Mouse (Mus musculus) liver, embryonic 12.5 days (tissue): ENCODE data around the gene Gphn. TPM values are rescaled to one million over a fixed set of nuclear protein-coding genes. Genes with fewer than 3 reads are reported as not detected.
A peak's percentile ranks its signal among the peaks of the same experiment; 100 is the strongest.

ENCODE experiments used
- ATAC-seq: fragments of 200-750 bp; cut with Nextera tagmentation; 2 replicates; pipeline ENCODE4 v1.8.0; 2017; ENCODE audit warnings: moderate number of reproducible peaks, mild to moderate bottlenecking, moderate library complexity
- H3K27ac ChIP-seq: fragments of 300-500 bp; sonication (generic); 2 replicates; pipeline ENCODE4 v1.5.1; 2016; ENCODE audit warnings: mild to moderate bottlenecking
- H3K27me3 ChIP-seq: fragments of 300-500 bp; sonication (generic); replicated peaks from 2 replicates; pipeline ENCODE4 v1.6.1; 2016; ENCODE audit warnings: mild to moderate bottlenecking, moderate library complexity
- H3K36me3 ChIP-seq: fragments of 300-500 bp; sonication (generic); 2 replicates; pipeline ENCODE4 v1.6.1; 2016; ENCODE audit warnings: mild to moderate bottlenecking, moderate library complexity
- H3K4me1 ChIP-seq: fragments of 300-500 bp; sonication (generic); 2 replicates; pipeline ENCODE4 v1.6.1; 2016
- H3K4me2 ChIP-seq: fragments of 300-500 bp; sonication (generic); 2 replicates; pipeline ENCODE4 v1.6.1; 2016; ENCODE audit warnings: mild to moderate bottlenecking, moderate library complexity
- H3K4me3 ChIP-seq: fragments of 300-500 bp; sonication (generic); 2 replicates; pipeline ENCODE4 v1.5.1; 2016; ENCODE audit warnings: mild to moderate bottlenecking, moderate library complexity
- H3K9ac ChIP-seq: fragments of 300-500 bp; sonication (generic); 2 replicates; pipeline ENCODE4 v1.6.1; 2016; ENCODE audit warnings: mild to moderate bottlenecking, moderate library complexity
- H3K9me3 ChIP-seq: fragments of 300-500 bp; sonication (generic); replicated peaks from 2 replicates; pipeline ENCODE4 v1.6.1; 2016; ENCODE audit warnings: mild to moderate bottlenecking, moderate library complexity
- WGBS: fragments of 180-500 bp; shearing (Covaris S2); methylation state at CpG from one replicate; pipeline ENCODE4 v1.1.7; 2016; ENCODE audit not compliant: insufficient replicate concordance; 5-methylcytosine and 5-hydroxymethylcytosine counted together
- polyA plus RNA-seq: library from polyadenylated mRNA; unstranded; fragments of >200 nt; fragmentation: Nextera tagmentation; extraction: Ambion mirVana; gene quantifications from 2 replicates; pipeline ENCODE4 v1.2.1, GENCODE M21; 2016

The Gphn gene
- polyA plus RNA-seq, 1 experiment from 2014 or later, result 7.0 TPM

DNA sequence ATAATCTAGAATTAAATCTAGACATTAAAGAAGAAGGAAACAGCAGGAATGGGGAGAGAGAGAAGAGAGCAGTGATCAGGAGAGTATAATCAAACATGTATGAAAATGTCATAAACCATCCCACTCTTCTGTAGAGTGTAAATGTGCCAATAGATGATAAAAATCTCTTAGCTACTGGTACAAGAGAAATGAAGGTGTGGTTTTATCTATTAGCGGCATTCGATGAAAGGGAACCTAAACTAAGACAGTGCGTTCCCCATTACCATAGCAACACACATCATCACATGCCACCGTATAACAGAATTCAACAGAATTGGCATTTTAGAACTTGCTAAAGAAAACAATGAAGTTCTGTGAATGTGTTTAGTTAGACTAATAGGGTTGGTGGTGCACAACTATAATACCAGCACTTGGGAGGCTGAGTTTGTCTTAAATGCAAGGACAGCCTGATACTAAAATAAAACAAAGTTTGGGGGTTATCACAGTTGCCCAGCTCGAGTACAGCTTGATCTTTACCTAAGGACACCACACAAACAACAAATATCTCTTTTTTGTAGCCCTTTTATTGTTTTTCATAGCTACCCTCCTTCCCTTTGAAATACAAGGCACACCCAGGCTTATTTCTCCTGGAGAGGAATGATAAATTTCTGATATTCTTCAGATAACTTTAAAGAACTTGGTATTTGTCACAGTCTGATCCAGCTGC lies 452.1 kb downstream of the Gphn start:
- H3K4me1 ChIP-seq, result 0 out of 2 replicates have a peak, but pooled peaks cover 8% of the 10 kb centered on the region
- ATAC-seq, result peak; percentile 62; the same call in 1 of the 2 replicates
- no peak overlapping the region for H3K4me3 ChIP-seq
- no peak overlapping the region for H3K27ac ChIP-seq
- H3K27me3 ChIP-seq, result no peaks in the 10 kb centered on the region
- no peak overlapping the region for H3K9ac ChIP-seq
- no peaks in the 10 kb centered on the region for H3K9me3 ChIP-seq
- no peaks in the 10 kb centered on the region for H3K36me3 ChIP-seq
- no peak overlapping the region for H3K4me2 ChIP-seq
- 70% methylated on average over 5 of the region's 5 CpGs for WGBS

GRCm38 (mm10) chr12:78678807-78679189 lies 452.6 kb downstream of the Gphn start:
- Histone ChIP-seq H3K27ac (no peak overlapping the region), H3K4me1 (0 out of 2 replicates have a peak, but pooled peaks cover 8% of the 10 kb centered on the region), H3K9me3 (no peaks in the 10 kb centered on the region), H3K9ac (no peak overlapping the region), H3K27me3 (no peaks in the 10 kb centered on the region), H3K4me2 (no peak overlapping the region), H3K4me3 (no peak overlapping the region), H3K36me3 (no peaks in the 10 kb centered on the region)
- no peak for ATAC-seq
- 67% methylated on average over 2 of the region's 2 CpGs for WGBS

DNA sequence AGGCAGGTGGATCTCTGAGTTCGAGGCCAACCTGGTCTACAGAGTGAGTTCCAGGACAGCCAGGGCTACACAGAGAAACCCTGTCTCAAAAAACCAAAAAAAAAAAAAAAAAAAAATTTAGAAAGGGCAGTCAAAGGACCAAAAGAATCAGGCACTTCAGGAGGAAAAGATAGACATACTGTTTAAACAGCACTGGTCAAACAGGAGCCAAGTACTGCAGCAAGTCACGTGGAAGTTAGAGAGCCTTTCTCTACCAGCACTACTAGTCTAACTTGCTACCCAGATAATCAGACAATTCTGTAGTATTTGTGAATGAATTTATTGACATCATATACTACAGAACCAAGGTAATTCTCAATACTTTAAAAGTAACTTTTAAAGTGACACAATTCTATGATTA lies 454.9 kb downstream of the Gphn start:
- Histone ChIP-seq H3K4me3 (no peak overlapping the region), H3K27me3 (no peaks in the 10 kb centered on the region), H3K27ac (no peak overlapping the region), H3K4me1 (0 out of 2 replicates have a peak, but pooled peaks cover 8% of the 10 kb centered on the region), H3K4me2 (no peak overlapping the region), H3K9me3 (no peaks in the 10 kb centered on the region), H3K36me3 (no peaks in the 10 kb centered on the region), H3K9ac (no peak overlapping the region)
- ATAC-seq, result no peak
- WGBS, result 74% methylated on average over 2 of the region's 2 CpGs

DNA sequence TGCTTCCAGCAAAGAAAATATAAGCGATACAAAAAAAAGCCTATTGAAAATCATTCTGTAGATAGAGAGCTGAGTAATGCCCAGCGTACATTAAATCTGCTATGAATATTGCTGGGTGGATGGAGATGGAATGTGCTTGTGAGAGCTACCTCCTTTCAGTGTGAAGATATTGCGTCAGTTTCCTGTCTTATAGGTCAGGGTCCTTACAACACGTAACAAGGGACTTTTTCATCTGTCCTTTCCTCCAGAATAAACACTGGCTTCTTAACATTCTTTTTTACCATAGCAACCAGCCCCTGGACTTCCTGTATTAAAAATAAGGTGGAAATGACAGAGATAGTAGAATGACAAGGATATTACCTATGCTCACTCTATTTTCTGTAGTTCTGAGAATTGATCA lies 456.1 kb downstream of the Gphn start:
- WGBS, result 81% methylated on average over 4 of the region's 4 CpGs
- Histone ChIP-seq H3K36me3 (no peaks in the 10 kb centered on the region), H3K4me3 (no peak overlapping the region), H3K4me2 (no peak overlapping the region), H3K9ac (no peak overlapping the region), H3K27me3 (no peaks in the 10 kb centered on the region), H3K27ac (no peak overlapping the region), H3K9me3 (no peaks in the 10 kb centered on the region), H3K4me1 (0 out of 2 replicates have a peak, but pooled peaks cover 8% of the 10 kb centered on the region)
- no peak for ATAC-seq

DNA sequence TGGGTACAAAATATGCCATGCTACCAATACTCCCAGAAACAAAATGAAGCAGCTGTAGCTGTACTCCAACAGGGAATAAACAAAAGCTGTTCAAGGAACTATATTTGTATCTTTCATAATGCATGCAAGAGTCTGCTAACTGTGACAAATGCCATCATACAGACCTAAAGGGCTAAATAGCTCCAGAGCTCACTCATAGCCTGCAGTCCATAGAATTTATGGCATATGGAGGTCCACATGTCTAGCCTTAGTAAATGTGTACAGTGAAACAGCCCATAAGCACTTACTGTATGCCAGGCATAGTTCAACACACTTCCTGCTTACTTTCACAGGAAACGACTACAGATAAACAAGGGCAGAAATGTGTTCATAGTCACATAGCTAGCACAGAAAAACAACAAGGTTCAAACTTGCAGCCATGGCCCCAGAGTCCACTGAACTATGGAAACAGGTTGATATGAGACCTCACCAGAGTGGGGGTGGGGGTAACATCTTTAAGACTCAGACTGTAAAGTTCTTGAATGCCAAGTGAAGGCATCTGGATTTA lies 459.6 kb downstream of the Gphn start:
- no peak overlapping the region for H3K9ac ChIP-seq
- H3K36me3 ChIP-seq, result no peaks in the 10 kb centered on the region
- ATAC-seq, result no peak
- H3K4me2 ChIP-seq, result no peak overlapping the region
- WGBS, result 34% methylated on average over 1 of the region's 1 CpGs
- no peaks in the 10 kb centered on the region for H3K27me3 ChIP-seq
- H3K4me3 ChIP-seq, result no peak overlapping the region
- no peak overlapping the region for H3K27ac ChIP-seq
- no peaks in the 10 kb centered on the region for H3K9me3 ChIP-seq
- no peaks in the 10 kb centered on the region for H3K4me1 ChIP-seq

DNA sequence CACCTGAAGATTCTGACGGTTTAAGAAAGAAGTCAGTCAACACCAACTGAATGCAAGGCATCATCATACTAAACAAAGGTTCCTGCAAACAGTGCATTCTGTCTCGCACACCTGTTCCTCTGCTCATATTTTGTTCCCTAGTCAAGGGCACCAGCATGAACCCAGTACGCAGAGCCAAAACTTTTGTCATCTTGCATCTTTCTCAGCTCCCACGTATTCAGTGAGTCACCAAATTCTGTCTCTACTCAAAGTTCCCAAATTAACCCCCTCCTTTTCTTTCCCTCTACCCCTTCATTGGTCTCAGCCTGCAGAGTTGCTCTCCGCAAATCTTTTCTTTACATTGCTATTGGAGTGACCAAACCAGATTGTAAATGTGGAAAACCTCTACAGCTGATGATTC lies 462.7 kb downstream of the Gphn start:
- 66% methylated on average over 5 of the region's 5 CpGs for WGBS
- H3K4me2 ChIP-seq, result no peak overlapping the region
- H3K9ac ChIP-seq, result no peak overlapping the region
- no peaks in the 10 kb centered on the region for H3K4me1 ChIP-seq
- no peaks in the 10 kb centered on the region for H3K9me3 ChIP-seq
- H3K27me3 ChIP-seq, result no peaks in the 10 kb centered on the region
- H3K36me3 ChIP-seq, result no peaks in the 10 kb centered on the region
- no peak for ATAC-seq
- H3K4me3 ChIP-seq, result no peak overlapping the region
- no peak overlapping the region for H3K27ac ChIP-seq

GRCm38 (mm10) chr12:78691325-78691724 lies 465.1 kb downstream of the Gphn start, which contains the start of gene Fam71d:
Gene Fam71d, plus strand, starts transcription at chr12:78691535.
- Histone ChIP-seq H3K27ac (no peak within 1 kb of the TSS), H3K4me1 (no peaks in the 10 kb centered on the region), H3K4me2 (no peak within 1 kb of the TSS), H3K4me3 (no peak within 1 kb of the TSS), H3K36me3 (no peaks in the 10 kb centered on the region), H3K9me3 (no peaks in the 10 kb centered on the region), H3K9ac (no peak within 1 kb of the TSS), H3K27me3 (no peaks in the 10 kb centered on the region)
- ATAC-seq, result no peak
- WGBS, result 45% methylated on average over 1 of the region's 1 CpGs

DNA sequence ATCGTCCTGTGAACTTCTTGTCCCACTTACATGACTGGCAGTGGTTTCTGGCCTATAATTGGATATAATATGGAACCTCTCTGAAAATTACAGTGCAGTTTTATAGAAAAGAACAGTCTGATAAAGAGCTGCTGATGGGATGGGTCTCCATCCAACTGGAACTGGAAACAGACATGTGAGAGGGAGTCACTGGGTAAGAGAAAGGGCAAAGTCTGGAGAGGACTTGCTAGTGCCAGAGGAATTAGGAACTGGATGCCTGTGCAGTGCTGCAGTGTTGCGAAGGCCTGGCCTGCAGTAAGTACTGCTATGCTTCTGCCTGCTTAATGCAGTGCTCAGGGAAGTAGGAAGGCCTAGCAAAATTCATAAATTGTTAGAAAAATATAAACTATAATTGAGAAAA lies 467.1 kb downstream of the Gphn start:
- WGBS, result 60% methylated on average over 2 of the region's 2 CpGs
- Histone ChIP-seq H3K4me3 (no peak overlapping the region), H3K4me1 (no peaks in the 10 kb centered on the region), H3K27me3 (no peaks in the 10 kb centered on the region), H3K9ac (no peak overlapping the region), H3K4me2 (no peak overlapping the region), H3K9me3 (no peaks in the 10 kb centered on the region), H3K27ac (no peak overlapping the region), H3K36me3 (no peaks in the 10 kb centered on the region)
- no peak for ATAC-seq

GRCm38 (mm10) chr12:78717783-78718182 lies 491.6 kb downstream of the Gphn start:
- Histone ChIP-seq H3K4me3 (no peak overlapping the region), H3K27me3 (no peaks in the 10 kb centered on the region)

GRCm38 (mm10) chr12:78727723-78728122 lies 501.5 kb downstream of the Gphn start:
- H3K9me3 ChIP-seq, result no peaks in the 10 kb centered on the region
- H3K4me1 ChIP-seq, result no peaks in the 10 kb centered on the region
- no peak overlapping the region for H3K4me3 ChIP-seq
- no peaks in the 10 kb centered on the region for H3K36me3 ChIP-seq
- no peaks in the 10 kb centered on the region for H3K27me3 ChIP-seq
- ATAC-seq, result no peak
- no peak overlapping the region for H3K4me2 ChIP-seq
- WGBS, result 52% methylated on average over 4 of the region's 4 CpGs
- no peak overlapping the region for H3K9ac ChIP-seq
- no peak overlapping the region for H3K27ac ChIP-seq

More at GRCm38 (mm10) chr12:78717783-78718182, 491.6 kb downstream of the Gphn start:
- Histone ChIP-seq H3K27ac (no peak overlapping the region), H3K9me3 (no peaks in the 10 kb centered on the region), H3K36me3 (no peaks in the 10 kb centered on the region), H3K9ac (no peak overlapping the region), H3K4me1 (no peaks in the 10 kb centered on the region), H3K4me2 (no peak overlapping the region)
- no peak for ATAC-seq
- WGBS, result 62% methylated on average over 2 of the region's 2 CpGs
